Mouse (Mus musculus): ENCODE measurements around the gene Olfr770.

DNA sequence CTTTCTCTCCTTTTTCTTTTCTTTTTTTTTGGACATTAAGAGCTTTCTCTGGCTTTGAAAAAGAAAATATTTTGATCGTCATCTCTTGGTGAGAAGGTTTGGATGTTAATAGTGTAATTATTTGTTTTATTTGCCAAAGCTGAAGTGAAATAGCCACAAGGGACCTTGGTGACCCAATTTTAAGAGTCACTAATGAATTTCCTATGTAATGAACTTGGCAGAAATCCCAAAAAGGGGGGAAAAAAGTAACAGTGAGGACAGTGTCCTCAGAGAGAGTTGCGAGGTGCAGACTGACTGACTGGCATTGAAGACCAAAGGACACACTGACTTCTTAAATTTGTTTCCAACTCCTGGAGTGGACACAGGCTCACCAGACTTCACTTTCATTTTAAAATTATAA is at the start of gene Olfr770:
- TF ChIP-seq CTCF (IDR thresholded peaks at IDR 0.05; ENCODE audit: control insufficient read depth, insufficient read depth, insufficient read length): no peak
- no peak for TF ChIP-seq USF1 (IDR thresholded peaks at IDR 0.05; ENCODE audit: low read depth)
- TF ChIP-seq MAX (IDR thresholded peaks at IDR 0.05): no peak
- TF ChIP-seq MYOD1 (IDR thresholded peaks at IDR 0.05; ENCODE audit: control insufficient read depth, insufficient read length, low read depth): no peak
- TF ChIP-seq FOSL1 (IDR thresholded peaks at IDR 0.05; ENCODE audit: insufficient read depth, low read length, poor library complexity, severe bottlenecking): no peak
- TF ChIP-seq CEBPB (IDR thresholded peaks at IDR 0.05; ENCODE audit: low read depth): no peak
- no peak for TF ChIP-seq MYOG (IDR thresholded peaks at IDR 0.05; ENCODE audit: control insufficient read depth, extremely low read depth, insufficient read length)

All from C2C12 (cell line).